Mouse (Mus musculus) liver (tissue): ENCODE measurements around the gene Rfx5.
A peak's percentile ranks its signal among the peaks of the same experiment; 100 is the strongest.
"Not testable (repeated sequence)": the region's sequence is repeated elsewhere in the genome, so short reads cannot be mapped to it uniquely, and the experiment has no call there.

Experiments used
- DNase-seq: peaks from one replicate; pipeline ENCODE4 v3.0.0-alpha.2; 2020; ENCODE audit warnings: mixed read lengths

Gene Rfx5

GRCm38 (mm10) chr3:94953764-94954616, at the start of gene Rfx5:
Rfx5 (plus strand) TSS chr3:94954075.
- DNase-seq: peak; percentile 87

- not testable (repeated sequence) for DNase-seq
Measured at GRCm38 (mm10) chr3:94904759-94905158, 49.1 kb upstream of the Rfx5 start.

- peak; percentile 55 for DNase-seq
Measured at GRCm38 (mm10) chr3:94906482-94906881, 47.4 kb upstream of the Rfx5 start.

GRCm38 (mm10) chr3:94911050-94911693, 42.7 kb upstream of the Rfx5 start:
- no peak for DNase-seq

- DNase-seq: no peak
Measured at GRCm38 (mm10) chr3:94913801-94914200, 40.1 kb upstream of the Rfx5 start.

- no peak for DNase-seq
Measured at GRCm38 (mm10) chr3:94915903-94916741, 37.8 kb upstream of the Rfx5 start.

- DNase-seq: peak; percentile 84
Measured at GRCm38 (mm10) chr3:94917816-94918361, 36.0 kb upstream of the Rfx5 start.

- DNase-seq: no peak
Measured at GRCm38 (mm10) chr3:94918845-94919244, 35.0 kb upstream of the Rfx5 start.

GRCm38 (mm10) chr3:94921104-94921503, 32.8 kb upstream of the Rfx5 start:
- DNase-seq: no peak

GRCm38 (mm10) chr3:94922333-94922732, 31.5 kb upstream of the Rfx5 start:
- no peak for DNase-seq

GRCm38 (mm10) chr3:94924688-94925087, 29.2 kb upstream of the Rfx5 start:
- peak; percentile 35 for DNase-seq

- DNase-seq: not testable (repeated sequence)
Measured at GRCm38 (mm10) chr3:94926301-94926736, 27.6 kb upstream of the Rfx5 start.

GRCm38 (mm10) chr3:94928979-94929378, 24.9 kb upstream of the Rfx5 start:
- DNase-seq: not testable (repeated sequence)

GRCm38 (mm10) chr3:94930386-94931266, 23.2 kb upstream of the Rfx5 start:
- peak; percentile 27 for DNase-seq

GRCm38 (mm10) chr3:94931427-94932082, 22.3 kb upstream of the Rfx5 start:
- peak; percentile 34 for DNase-seq

GRCm38 (mm10) chr3:94932279-94932678, 21.6 kb upstream of the Rfx5 start:
- DNase-seq: not testable (repeated sequence)

- DNase-seq: peak; percentile 81
Measured at GRCm38 (mm10) chr3:94932809-94933564, 20.9 kb upstream of the Rfx5 start, which contains the start of gene Selenbp1. Selenbp1 (plus strand) TSS chr3:94933056.

- not testable (repeated sequence) for DNase-seq
Measured at GRCm38 (mm10) chr3:94933604-94934003, 20.3 kb upstream of the Rfx5 start.

GRCm38 (mm10) chr3:94934564-94934963, 19.3 kb upstream of the Rfx5 start:
- DNase-seq: not testable (repeated sequence)

GRCm38 (mm10) chr3:94935332-94935731, 18.5 kb upstream of the Rfx5 start:
- not testable (repeated sequence) for DNase-seq
